ENCODE assay signal across 8 mouse cellular contexts in genomic region chr7:132154368-132154961, GRCm38 (mm10). TPM values are rescaled to one million over a fixed set of nuclear protein-coding genes. Genes with fewer than 3 reads are reported as not detected.
DNase-seq lines count a peak whose midpoint lies in the region; ATAC-seq and TF ChIP-seq lines count a peak whose summit lies in the region.
"Had no signal": no experiment of that assay in that cellular context is flagged by ENCODE, and none has a peak within 500 bp of the region (broad histone marks: within the 10 kb centered on the region; RNA-seq: fewer than 3 reads in every experiment).

Cpxm2 (minus strand) TSS chr7:132154739.

- H3K9ac ChIP-seq in hindbrain, embryonic 12.5 days, result peak within 1 kb of the TSS; percentile 64
- peak within 1 kb of the TSS; percentile 56 for H3K9ac ChIP-seq in neural tube, embryonic 11.5 days (ENCODE audit: low read length)

- peak within 1 kb of the TSS; percentile 45 for H3K4me3 ChIP-seq in testis, adult 2 months (ENCODE audit: control insufficient read depth, low read depth, low read length)
- H3K4me3 ChIP-seq in embryonic fibroblast, embryonic 13.5 days (ENCODE audit: insufficient read depth, low read length), result no peak within 1 kb of the TSS
- H3K4me3 ChIP-seq in hindbrain, embryonic 12.5 days, result peak within 1 kb of the TSS; percentile 38
- H3K4me3 ChIP-seq in neural tube, embryonic 11.5 days (ENCODE audit: low read depth, low read length), result peak within 1 kb of the TSS; percentile 37

- no peak for TF ChIP-seq CTCF in testis, adult 2 months (IDR thresholded peaks at IDR 0.05; ENCODE audit: control insufficient read depth, insufficient read depth, insufficient replicate concordance, low read depth, low read length)
- TF ChIP-seq CTCF in embryonic fibroblast, embryonic 13.5 days (IDR thresholded peaks at IDR 0.05; ENCODE audit: borderline replicate concordance, insufficient read depth, low read length), result no peak

- peak; percentile 40; the same call in 1 of the 2 replicates for ATAC-seq in hindbrain, embryonic 12.5 days (ENCODE audit: low FRiP score)
- ATAC-seq in neural tube, embryonic 11.5 days (ENCODE audit: insufficient read depth, low FRiP score, low TSS enrichment), result no peak

- TF ChIP-seq POLR2A in testis, adult 2 months (IDR thresholded peaks at IDR 0.05; ENCODE audit: control insufficient read depth, low read depth, low read length), result no peak
- no peak for TF ChIP-seq POLR2A in embryonic fibroblast, embryonic 13.5 days (IDR thresholded peaks at IDR 0.05; ENCODE audit: low read depth, low read length)

- H3K4me2 ChIP-seq in hindbrain, embryonic 12.5 days (replicated peaks), result peak within 1 kb of the TSS; percentile 79
- H3K4me2 ChIP-seq in neural tube, embryonic 11.5 days (ENCODE audit: low read depth), result peak within 1 kb of the TSS; percentile 76

- 4% methylated on average over 42 of the region's 43 CpGs for WGBS in hindbrain, embryonic 12.5 days
- WGBS in neural tube, embryonic 11.5 days, result 3% methylated on average over 42 of the region's 43 CpGs

- intact Hi-C loops in left cerebral cortex, postnatal 14 days (cut with DNase I), result no loop called here

- peaks cover 2% of the 10 kb centered on the region; the same call in 1 of the 2 replicates for H3K27me3 ChIP-seq in testis, adult 2 months (ENCODE audit: control insufficient read depth, insufficient read depth, low read length)
- peaks cover 39% of the 10 kb centered on the region for H3K27me3 ChIP-seq in hindbrain, embryonic 12.5 days
- peaks cover 12% of the 10 kb centered on the region; the same call in 1 of the 2 replicates for H3K27me3 ChIP-seq in neural tube, embryonic 11.5 days (ENCODE audit: control insufficient read depth, insufficient read depth, low read length)

- H3K27ac ChIP-seq in testis, adult 2 months (ENCODE audit: control insufficient read depth, insufficient read depth, low read depth, low read length), result no peak within 1 kb of the TSS
- H3K27ac ChIP-seq in embryonic fibroblast, embryonic 13.5 days (ENCODE audit: insufficient read depth, low read length), result no peak within 1 kb of the TSS
- no peak within 1 kb of the TSS for H3K27ac ChIP-seq in hindbrain, embryonic 12.5 days
- H3K27ac ChIP-seq in neural tube, embryonic 11.5 days (ENCODE audit: low read depth, low read length), result no peak within 1 kb of the TSS
- H3K27ac ChIP-seq: macrophage had no signal

- DNase-seq in testis, postnatal 14 days (ENCODE audit: low spot score), result no peak
- no peak for DNase-seq in neural tube, embryonic 11.5 days (ENCODE audit: low spot score)
- DNase-seq in B cell, adult 2 months, result no peak
- DNase-seq in left cerebral cortex, postnatal 14 days (ENCODE audit: low spot score in 2 of 2), result no peak

- peaks cover 5% of the 10 kb centered on the region for H3K4me1 ChIP-seq in testis, adult 2 months (ENCODE audit: control insufficient read depth, insufficient read depth, low read length)
- no peaks in the 10 kb centered on the region for H3K4me1 ChIP-seq in embryonic fibroblast, embryonic 13.5 days (ENCODE audit: control insufficient read depth, insufficient read depth, low read length)
- H3K4me1 ChIP-seq in hindbrain, embryonic 12.5 days, result peaks cover 18% of the 10 kb centered on the region
- H3K4me1 ChIP-seq in neural tube, embryonic 11.5 days (ENCODE audit: control insufficient read depth, insufficient read depth, low read length), result peaks cover 4% of the 10 kb centered on the region; the same call in 1 of the 2 replicates

- H3K9me3 ChIP-seq in hindbrain, embryonic 12.5 days (replicated peaks), result no peaks in the 10 kb centered on the region
- H3K9me3 ChIP-seq in neural tube, embryonic 11.5 days (ENCODE audit: control insufficient read depth, low read length), result no peaks in the 10 kb centered on the region

- H3K36me3 ChIP-seq in testis, adult 2 months (ENCODE audit: control insufficient read depth, insufficient read depth, low read length), result no peaks in the 10 kb centered on the region
- no peaks in the 10 kb centered on the region for H3K36me3 ChIP-seq in hindbrain, embryonic 12.5 days
- no peaks in the 10 kb centered on the region for H3K36me3 ChIP-seq in neural tube, embryonic 11.5 days (ENCODE audit: control insufficient read depth, insufficient read depth, low read length)

RNA-seq across cellular contexts. Expression of gene Cpxm2, which starts in this region (rescaled TPM):
- polyA plus RNA-seq in testis, adult 2 months (2012; rRNA removed), result 0.61 and 1.3 TPM in 2 replicates
- polyA plus RNA-seq in embryonic fibroblast, embryonic 13.5 days (2011; ENCODE audit: insufficient read length, low read depth, missing spikeins), result 4.6 and 22.6 TPM in 2 replicates
- polyA plus RNA-seq in hindbrain, embryonic 12.5 days (2016; fragmentation: Nextera tagmentation; extraction: Ambion mirVana), result 7.9 and 8.2 TPM in 2 replicates
- polyA plus RNA-seq in neural tube, embryonic 11.5 days (2014; fragmentation: Nextera tagmentation; extraction: Ambion mirVana), result 1.0 and 1.4 TPM in 2 replicates
- total RNA-seq in left cerebral cortex, postnatal 14 days (2021), result 1 to 10 TPM; 4.5 to 4.9 TPM
- polyA plus RNA-seq: macrophage had no signal
